Mouse (Mus musculus) brain, embryonic 14.5 days (tissue): Measurements from ENCODE around the gene Wdr81.

ENCODE experiments used
- CTCF ChIP-seq: fragments of 200-500 bp; IDR thresholded peaks from 2 replicates; pipeline ENCODE4 v1.5.1; 2012; ENCODE audit warnings: inconsistent platforms, mild to moderate bottlenecking, moderate library complexity, borderline replicate concordance; ENCODE audit not compliant: insufficient read depth, insufficient read length; ENCODE audit errors: extremely low read depth
- POLR2A ChIP-seq: fragments of 200-500 bp; IDR thresholded peaks from 2 replicates; pipeline ENCODE4 v1.6.1; 2012; ENCODE audit warnings: mild to moderate bottlenecking, inconsistent platforms, borderline replicate concordance; ENCODE audit not compliant: poor library complexity, insufficient read depth, insufficient read length, severe bottlenecking; ENCODE audit errors: extremely low read depth

GRCm38 (mm10) chr11:75458169-75458568 is 3.7 kb upstream of the Wdr81 start:
- TF ChIP-seq POLR2A (no peak), CTCF (peak; percentile 66; the same call in 1 of the 2 replicates)
